Mouse (Mus musculus) neural tube, embryonic 15.5 days (tissue): Measurements from ENCODE around the gene Nfatc2. TPM values are rescaled to one million over a fixed set of nuclear protein-coding genes. Genes with fewer than 3 reads are reported as not detected.

Experiments used
- ATAC-seq: fragments of 200-750 bp; cut with Nextera tagmentation; 2 replicates; pipeline ENCODE4 v1.8.0; 2017; ENCODE audit warnings: mild to moderate bottlenecking, moderate TSS enrichment, moderate library complexity; ENCODE audit not compliant: low FRiP score
- H3K27ac ChIP-seq: fragments of 300-500 bp; sonication (generic); replicated peaks from 2 replicates; pipeline ENCODE4 v1.5.1; 2015; ENCODE audit warnings: mild to moderate bottlenecking, inconsistent platforms
- H3K27me3 ChIP-seq: fragments of 300-500 bp; sonication (generic); replicated peaks from 2 replicates; pipeline ENCODE4 v1.6.1; 2015; ENCODE audit warnings: inconsistent platforms
- H3K36me3 ChIP-seq: fragments of 300-500 bp; sonication (generic); 2 replicates; pipeline ENCODE4 v1.6.1; 2015; ENCODE audit warnings: inconsistent platforms
- H3K4me1 ChIP-seq: fragments of 300-500 bp; sonication (generic); 2 replicates; pipeline ENCODE4 v1.6.1; 2015; ENCODE audit warnings: inconsistent platforms
- H3K4me2 ChIP-seq: fragments of 300-500 bp; sonication (generic); 2 replicates; pipeline ENCODE4 v1.6.1; 2015; ENCODE audit warnings: inconsistent platforms, mild to moderate bottlenecking, moderate library complexity
- H3K4me3 ChIP-seq: fragments of 300-500 bp; sonication (generic); replicated peaks from 2 replicates; pipeline ENCODE4 v1.5.1; 2015; ENCODE audit warnings: mild to moderate bottlenecking, inconsistent platforms
- H3K9ac ChIP-seq: fragments of 300-500 bp; sonication (generic); replicated peaks from 2 replicates; pipeline ENCODE4 v1.6.1; 2015; ENCODE audit warnings: mild to moderate bottlenecking, inconsistent platforms
- H3K9me3 ChIP-seq: fragments of 300-500 bp; sonication (generic); replicated peaks from 2 replicates; pipeline ENCODE4 v1.6.1; 2016; ENCODE audit warnings: inconsistent platforms
- WGBS: fragments of 180-500 bp; shearing (Covaris S2); methylation state at CpG from one replicate; pipeline ENCODE4 v1.1.7; 2015; ENCODE audit warnings: mixed read lengths; 5-methylcytosine and 5-hydroxymethylcytosine counted together
- polyA plus RNA-seq: library from polyadenylated mRNA; unstranded; fragments of >200 nt; fragmentation: Nextera tagmentation; extraction: Ambion mirVana; gene quantifications from 2 replicates; pipeline ENCODE4 v1.2.1, GENCODE M21; 2015

Nfatc2 gene
- polyA plus RNA-seq, 1 experiment from 2014 or later = 4.8 TPM

- no peaks in the 10 kb centered on the region for H3K27me3 ChIP-seq
- H3K9me3 ChIP-seq = no peaks in the 10 kb centered on the region
- H3K4me1 ChIP-seq = peaks cover 12% of the 10 kb centered on the region
- H3K4me2 ChIP-seq = no peak overlapping the region
- H3K4me3 ChIP-seq = no peak overlapping the region
- ATAC-seq = no peak
- no peak overlapping the region for H3K9ac ChIP-seq
- H3K27ac ChIP-seq = no peak overlapping the region
- WGBS = 62% methylated on average over 15 of the region's 15 CpGs
- no peaks in the 10 kb centered on the region for H3K36me3 ChIP-seq
These were observed 55.4 kb downstream of the Nfatc2 start for GRCm38 (mm10) chr2:168545901-168546557.

- H3K4me1 ChIP-seq = peaks cover 12% of the 10 kb centered on the region
- no peak for ATAC-seq
These were observed 57.4 kb downstream of the Nfatc2 start for GRCm38 (mm10) chr2:168544102-168544501.

GRCm38 (mm10) chr2:168543026-168543425, 58.4 kb downstream of the Nfatc2 start:
- Histone ChIP-seq H3K27ac (no peak overlapping the region), H3K9me3 (no peaks in the 10 kb centered on the region), H3K4me3 (no peak overlapping the region), H3K4me1 (peaks cover 12% of the 10 kb centered on the region), H3K27me3 (no peaks in the 10 kb centered on the region), H3K4me2 (no peak overlapping the region), H3K36me3 (no peaks in the 10 kb centered on the region), H3K9ac (no peak overlapping the region)
- no peak for ATAC-seq
- WGBS = 71% methylated on average over 3 of the region's 3 CpGs

More at GRCm38 (mm10) chr2:168544102-168544501, 57.4 kb downstream of the Nfatc2 start:
- no peaks in the 10 kb centered on the region for H3K36me3 ChIP-seq
- no peaks in the 10 kb centered on the region for H3K27me3 ChIP-seq
- H3K9me3 ChIP-seq = no peaks in the 10 kb centered on the region
- 51% methylated on average over 13 of the region's 13 CpGs for WGBS
- H3K27ac ChIP-seq = no peak overlapping the region
- H3K9ac ChIP-seq = no peak overlapping the region
- no peak overlapping the region for H3K4me3 ChIP-seq
- no peak overlapping the region for H3K4me2 ChIP-seq

GRCm38 (mm10) chr2:168541223-168541622, 60.2 kb downstream of the Nfatc2 start:
- no peak for ATAC-seq
- H3K4me3 ChIP-seq = no peak overlapping the region
- peaks cover 12% of the 10 kb centered on the region for H3K4me1 ChIP-seq
- H3K36me3 ChIP-seq = no peaks in the 10 kb centered on the region
- WGBS = 83% methylated on average over 7 of the region's 7 CpGs
- H3K4me2 ChIP-seq = no peak overlapping the region
- H3K9me3 ChIP-seq = no peaks in the 10 kb centered on the region
- no peak overlapping the region for H3K27ac ChIP-seq
- H3K9ac ChIP-seq = no peak overlapping the region
- H3K27me3 ChIP-seq = no peaks in the 10 kb centered on the region

- peaks cover 5% of the 10 kb centered on the region for H3K4me1 ChIP-seq
- no peaks in the 10 kb centered on the region for H3K27me3 ChIP-seq
- no peak for ATAC-seq
- no peak overlapping the region for H3K27ac ChIP-seq
- H3K36me3 ChIP-seq = no peaks in the 10 kb centered on the region
- H3K4me3 ChIP-seq = no peak overlapping the region
- H3K4me2 ChIP-seq = no peak overlapping the region
- no peaks in the 10 kb centered on the region for H3K9me3 ChIP-seq
- H3K9ac ChIP-seq = no peak overlapping the region
- WGBS = 69% methylated on average over 15 of the region's 15 CpGs
These were observed 61.7 kb downstream of the Nfatc2 start for GRCm38 (mm10) chr2:168539594-168540222.

GRCm38 (mm10) chr2:168539026-168539425, 62.4 kb downstream of the Nfatc2 start:
- Histone ChIP-seq H3K27me3 (no peaks in the 10 kb centered on the region), H3K36me3 (no peaks in the 10 kb centered on the region), H3K9me3 (no peaks in the 10 kb centered on the region), H3K27ac (no peak overlapping the region), H3K9ac (no peak overlapping the region), H3K4me1 (peaks cover 2% of the 10 kb centered on the region), H3K4me3 (no peak overlapping the region), H3K4me2 (no peak overlapping the region)
- ATAC-seq = no peak
- 93% methylated on average over 6 of the region's 6 CpGs for WGBS

- no peak for ATAC-seq
- no peaks in the 10 kb centered on the region for H3K27me3 ChIP-seq
- no peak overlapping the region for H3K4me2 ChIP-seq
- no peaks in the 10 kb centered on the region for H3K36me3 ChIP-seq
- WGBS = 53% methylated on average over 15 of the region's 15 CpGs
- H3K4me3 ChIP-seq = no peak overlapping the region
- no peak overlapping the region for H3K27ac ChIP-seq
- H3K4me1 ChIP-seq = no peaks in the 10 kb centered on the region; the same call in 1 of the 2 replicates
- no peak overlapping the region for H3K9ac ChIP-seq
- H3K9me3 ChIP-seq = no peaks in the 10 kb centered on the region
These were observed 69.2 kb downstream of the Nfatc2 start for GRCm38 (mm10) chr2:168532061-168532833.

- ATAC-seq = no peak
- Histone ChIP-seq H3K9ac (no peak overlapping the region), H3K27ac (no peak overlapping the region), H3K4me1 (peaks cover 16% of the 10 kb centered on the region), H3K9me3 (no peaks in the 10 kb centered on the region), H3K36me3 (no peaks in the 10 kb centered on the region), H3K4me3 (no peak overlapping the region), H3K4me2 (no peak overlapping the region), H3K27me3 (peaks cover 13% of the 10 kb centered on the region)
- WGBS = 85% methylated on average over 8 of the region's 8 CpGs
These were observed 72.9 kb downstream of the Nfatc2 start for GRCm38 (mm10) chr2:168528551-168528950.

- Histone ChIP-seq H3K27ac (no peak overlapping the region), H3K4me2 (no peak overlapping the region), H3K36me3 (no peaks in the 10 kb centered on the region), H3K4me1 (peaks cover 16% of the 10 kb centered on the region), H3K9me3 (no peaks in the 10 kb centered on the region), H3K4me3 (no peak overlapping the region), H3K27me3 (peaks cover 13% of the 10 kb centered on the region), H3K9ac (no peak overlapping the region)
- 73% methylated on average over 10 of the region's 10 CpGs for WGBS
- no peak for ATAC-seq
These were observed 74.0 kb downstream of the Nfatc2 start for GRCm38 (mm10) chr2:168527430-168527792.

- Histone ChIP-seq H3K27ac (no peak overlapping the region), H3K9ac (no peak overlapping the region), H3K4me3 (no peak overlapping the region), H3K4me2 (no peak overlapping the region), H3K27me3 (peaks cover 13% of the 10 kb centered on the region), H3K9me3 (no peaks in the 10 kb centered on the region), H3K4me1 (peaks cover 16% of the 10 kb centered on the region), H3K36me3 (no peaks in the 10 kb centered on the region)
- no peak for ATAC-seq
- 88% methylated on average over 18 of the region's 18 CpGs for WGBS
These were observed 74.7 kb downstream of the Nfatc2 start for GRCm38 (mm10) chr2:168526547-168527429.
